Mouse (Mus musculus) kidney, adult 2 months (tissue): ENCODE data around the gene Grin3b. TPM values are rescaled to one million over a fixed set of nuclear protein-coding genes. Genes with fewer than 3 reads are reported as not detected.

Source experiments
- DNase-seq: peaks from one replicate; pipeline ENCODE4 v3.0.0; 2021
- H3K27ac ChIP-seq: fragments of 200-500 bp; 2 replicates; pipeline ENCODE4 v1.5.1; 2012; ENCODE audit warnings: low read depth, low read length, control low read depth, inconsistent platforms; ENCODE audit not compliant: insufficient read depth
- H3K27me3 ChIP-seq: fragments of 200-500 bp; replicated peaks from 2 replicates; pipeline ENCODE4 v1.6.1; 2012; ENCODE audit warnings: mild to moderate bottlenecking, moderate library complexity, low read length, inconsistent platforms; ENCODE audit not compliant: control insufficient read depth, insufficient read depth
- H3K36me3 ChIP-seq: fragments of 200-500 bp; 2 replicates; pipeline ENCODE4 v1.6.1; 2012; ENCODE audit warnings: mild to moderate bottlenecking, moderate library complexity, low read length, inconsistent platforms; ENCODE audit not compliant: control insufficient read depth, insufficient read depth
- H3K4me1 ChIP-seq: fragments of 200-500 bp; 2 replicates; pipeline ENCODE4 v1.6.1; 2011; ENCODE audit warnings: low read length; ENCODE audit not compliant: control insufficient read depth, insufficient read depth
- H3K4me3 ChIP-seq: fragments of 200-500 bp; 2 replicates; pipeline ENCODE4 v1.5.1; 2011; ENCODE audit warnings: mild to moderate bottlenecking, low read depth, low read length, control low read depth; ENCODE audit not compliant: insufficient read depth
- CTCF ChIP-seq: fragments of 200-500 bp; conservative IDR thresholded peaks from 2 replicates; pipeline ENCODE4 v1.5.1; 2011; ENCODE audit warnings: low read depth, mild to moderate bottlenecking, control low read depth, low read length, moderate library complexity, mixed read lengths; ENCODE audit not compliant: insufficient read depth, insufficient read length
- POLR2A ChIP-seq: fragments of 200-500 bp; IDR thresholded peaks from one replicate; pipeline ENCODE4 v1.6.1; 2011; ENCODE audit warnings: low read depth, low read length, control low read depth
- WGBS: fragments of 180-500 bp; shearing (Covaris S2); methylation state at CpG from one replicate; pipeline ENCODE4 v1.1.7; 2018; 5-methylcytosine and 5-hydroxymethylcytosine counted together
- polyA plus RNA-seq: library from polyadenylated mRNA; depleted of rRNA; stranded (reverse); fragments of >200 nt; gene quantifications from 2 replicates; pipeline ENCODE4 v1.2.3, GENCODE M21; 2012; rRNA removed

The Grin3b gene
- polyA plus RNA-seq, result 1.6 and 2.0 TPM in 2 replicates

GRCm38 (mm10) chr10:79970415-79971182, at the start of gene Grin3b:
Gene Grin3b (plus strand): TSS chr10:79970715.
- DNase-seq, result no peak

GRCm38 (mm10) chr10:79920958-79921535, 49.5 kb upstream of the Grin3b start, which contains the start of gene R3hdm4:
Gene R3hdm4 (minus strand): TSS chr10:79921208.
- TF ChIP-seq POLR2A, result no peak
- no peak for TF ChIP-seq CTCF
- Histone ChIP-seq H3K36me3 (no peaks in the 10 kb centered on the region), H3K27ac (no peak within 1 kb of the TSS), H3K4me1 (peaks cover 7% of the 10 kb centered on the region), H3K4me3 (no peak within 1 kb of the TSS), H3K27me3 (no peaks in the 10 kb centered on the region)
- no peak for DNase-seq
- 19% methylated on average over 41 of the region's 41 CpGs for WGBS

More at GRCm38 (mm10) chr10:79970415-79971182, at the start of gene Grin3b:
- H3K4me3 ChIP-seq, result no peak within 1 kb of the TSS
- no peak within 1 kb of the TSS for H3K27ac ChIP-seq
- 8% methylated on average over 47 of the region's 47 CpGs for WGBS
- no peaks in the 10 kb centered on the region for H3K27me3 ChIP-seq
- H3K4me1 ChIP-seq, result peaks cover 22% of the 10 kb centered on the region
- H3K36me3 ChIP-seq, result no peaks in the 10 kb centered on the region
- TF ChIP-seq CTCF (no peak), POLR2A (no peak)

GRCm38 (mm10) chr10:79921572-79921971, 48.9 kb upstream of the Grin3b start:
- H3K4me3 ChIP-seq, result no peak overlapping the region
- DNase-seq, result no peak
- no peaks in the 10 kb centered on the region for H3K27me3 ChIP-seq
- H3K27ac ChIP-seq, result no peak overlapping the region
- no peaks in the 10 kb centered on the region for H3K36me3 ChIP-seq
- WGBS, result 30% methylated on average over 34 of the region's 34 CpGs
- H3K4me1 ChIP-seq, result peaks cover 5% of the 10 kb centered on the region; the same call in 1 of the 2 replicates
- no peak for TF ChIP-seq POLR2A
- no peak for TF ChIP-seq CTCF

- 0 out of 2 replicates have a peak, but pooled peaks cover 2% of the 10 kb centered on the region for H3K4me1 ChIP-seq
- 13% methylated on average over 29 of the region's 29 CpGs for WGBS
Measured at GRCm38 (mm10) chr10:79924998-79925784, 45.3 kb upstream of the Grin3b start.

GRCm38 (mm10) chr10:79925785-79926490, 44.6 kb upstream of the Grin3b start:
- Histone ChIP-seq H3K4me3 (peak overlapping the region; percentile 99), H3K4me1 (0 out of 2 replicates have a peak, but pooled peaks cover 2% of the 10 kb centered on the region), H3K27ac (peak overlapping the region; percentile 30; the same call in 1 of the 2 replicates), H3K36me3 (no peaks in the 10 kb centered on the region), H3K27me3 (no peaks in the 10 kb centered on the region)
- TF ChIP-seq CTCF (no peak), POLR2A (no peak)
- 12% methylated on average over 15 of the region's 15 CpGs for WGBS
- no peak for DNase-seq

More at GRCm38 (mm10) chr10:79924998-79925784, 45.3 kb upstream of the Grin3b start:
- Histone ChIP-seq H3K27me3 (no peaks in the 10 kb centered on the region), H3K27ac (no peak overlapping the region), H3K36me3 (no peaks in the 10 kb centered on the region), H3K4me3 (no peak overlapping the region)
- peak; percentile 95 for DNase-seq
- TF ChIP-seq CTCF (peak; percentile 98), POLR2A (no peak)

- DNase-seq, result peak; percentile 93
- TF ChIP-seq CTCF (no peak), POLR2A (no peak)
- Histone ChIP-seq H3K27ac (peak within 1 kb of the TSS; percentile 97), H3K36me3 (no peaks in the 10 kb centered on the region), H3K27me3 (no peaks in the 10 kb centered on the region), H3K4me3 (peak within 1 kb of the TSS; percentile 99), H3K4me1 (0 out of 2 replicates have a peak, but pooled peaks cover 2% of the 10 kb centered on the region)
- under 1% methylated on average over 63 of the region's 63 CpGs for WGBS
Measured at GRCm38 (mm10) chr10:79926491-79927323, 43.8 kb upstream of the Grin3b start, which contains the start of gene Arid3a. Gene Arid3a (plus strand): TSS chr10:79927043.
